Mouse (Mus musculus) gastrocnemius, adult 2 months (tissue): ENCODE results near the gene Irf1. TPM values are rescaled to one million over a fixed set of nuclear protein-coding genes. Genes with fewer than 3 reads are reported as not detected.

Experiments
- DNase-seq: peaks from one replicate; pipeline ENCODE4 v3.0.0; 2022
- H3K27ac ChIP-seq: fragments of 200-600 bp; 2 replicates; pipeline ENCODE4 v1.8.1; 2022; ENCODE audit warnings: mild to moderate bottlenecking
- H3K4me3 ChIP-seq: fragments of 200-600 bp; 2 replicates; pipeline ENCODE4 v1.8.1; 2022; ENCODE audit warnings: mild to moderate bottlenecking, moderate library complexity
- CTCF ChIP-seq: fragments of 200-600 bp; IDR thresholded peaks from 2 replicates; pipeline ENCODE4 v1.8.1; 2022; ENCODE audit warnings: antibody characterized with exemption, mild to moderate bottlenecking, moderate library complexity
- intact Hi-C: fragments of 180-260 bp; cut with DNase I; formaldehyde crosslinking; loops from one replicate; pipeline ENCODE4 v1.15.1; 2025
- microRNA-seq: library from miRNA; unstranded; fragments of <30 nt; microRNA quantifications from one replicate; pipeline ENCODE4 v1.2.0, GENCODE M21; 2021
- total RNA-seq, 2 experiments: library from RNA; stranded (reverse); gene quantifications; 2 replicates each; pipeline ENCODE4 v1.2.3; 2021

Irf1 gene
- total RNA-seq, 2 experiments from 2014 or later = 6.2 to 7.0 TPM

- H3K4me3 ChIP-seq = no peak overlapping the region
- intact Hi-C loops = no loop called here
- no peak for TF ChIP-seq CTCF
- no peak overlapping the region for H3K27ac ChIP-seq
- DNase-seq = peak; percentile 5
Measured at GRCm38 (mm10) chr11:53825409-53825808, 55.6 kb downstream of the Irf1 start.

Small RNA genes within 50 kb of the gene (microRNA-seq; reads per million reads assigned to microRNA genes)
- not detected for gene Mir7671

Other genes starting within 250 kb of the Irf1 start
- gene Kif3a, start 202.6 kb upstream of the Irf1 start, total RNA-seq = 1 to 10 TPM; 4.6 to 6.3 TPM
- not detected for gene Il4, start 151.3 kb upstream of the Irf1 start, total RNA-seq
- not detected for gene Il13, start 135.3 kb upstream of the Irf1 start, total RNA-seq
- 1 to 10 TPM; 4.1 to 5.2 TPM for gene Rad50, start 62.7 kb upstream of the Irf1 start, total RNA-seq
- gene Il5, start 49.2 kb upstream of the Irf1 start, total RNA-seq = not detected
- gene Gm17334, start 3.2 kb downstream of the Irf1 start, total RNA-seq = under 1 TPM; 0.28 to 0.53 TPM
- gene Gm12216, start 89.2 kb downstream of the Irf1 start, total RNA-seq = 1 to 10 TPM in 1 of 2 experiments, under 1 TPM in 1; 0.87 to 1.4 TPM
- gene Slc22a5, start 121.6 kb downstream of the Irf1 start, total RNA-seq = 10 to 100 TPM in 1 of 2 experiments, 1 to 10 TPM in 1; 7.6 to 11.0 TPM
- gene Slc22a21, start 210.3 kb downstream of the Irf1 start, total RNA-seq = 1 to 10 TPM in 1 of 2 experiments, under 1 TPM in 1; 0.94 to 1.2 TPM